Mouse (Mus musculus): ENCODE results near the gene Zbtb4. TPM values are rescaled to one million over a fixed set of nuclear protein-coding genes. Genes with fewer than 3 reads are reported as not detected.

The Zbtb4 gene
- polyA plus RNA-seq, 1 experiment from 2014 or later: 6.2 TPM

- WGBS: 76% methylated on average over 14 of the region's 14 CpGs
- no peaks in the 10 kb centered on the region for H3K27me3 ChIP-seq (replicated peaks; ENCODE audit: control insufficient read depth, insufficient read depth, low read length)
- H3K27ac ChIP-seq (ENCODE audit: low read depth, low read length): peak overlapping the region; percentile 93
- H3K36me3 ChIP-seq (ENCODE audit: control insufficient read depth, insufficient read depth, low read length): no peaks in the 10 kb centered on the region
- H3K9me3 ChIP-seq (ENCODE audit: control insufficient read depth, low read length): no peaks in the 10 kb centered on the region
- peaks cover 32% of the 10 kb centered on the region for H3K4me1 ChIP-seq (ENCODE audit: control insufficient read depth, insufficient read depth, low read depth, low read length)
- peak overlapping the region; percentile 76 for H3K4me2 ChIP-seq (ENCODE audit: low read length)
- peak overlapping the region; percentile 65 for H3K9ac ChIP-seq (ENCODE audit: low read depth, low read length)
- peak overlapping the region; percentile 57; the same call in 1 of the 2 replicates for H3K4me3 ChIP-seq (ENCODE audit: low read length)
- ATAC-seq: no peak
Measured at GRCm38 (mm10) chr11:69760160-69760900, 5.4 kb upstream of the Zbtb4 start.

DNA sequence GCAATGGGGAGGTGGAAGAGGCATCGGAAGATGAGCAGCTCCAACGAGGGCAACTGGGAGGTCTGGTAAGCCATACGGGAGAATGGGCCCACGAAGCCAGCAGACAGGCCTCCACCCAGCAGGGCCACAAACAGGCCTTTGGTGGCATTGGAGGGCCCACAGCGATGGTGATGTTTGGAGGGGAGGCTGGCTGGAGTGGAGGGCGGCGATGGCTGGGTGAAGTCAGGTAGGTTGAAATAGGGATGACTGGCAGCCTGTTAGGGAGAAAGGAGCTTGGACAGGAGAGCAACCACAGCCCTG lies 4.9 kb upstream of the Zbtb4 start:
- Histone ChIP-seq H3K4me1 (ENCODE audit: control insufficient read depth, insufficient read depth, low read depth, low read length) (peaks cover 28% of the 10 kb centered on the region), H3K4me2 (ENCODE audit: low read length) (no peak overlapping the region), H3K27me3 (replicated peaks; ENCODE audit: control insufficient read depth, insufficient read depth, low read length) (no peaks in the 10 kb centered on the region), H3K36me3 (ENCODE audit: control insufficient read depth, insufficient read depth, low read length) (no peaks in the 10 kb centered on the region), H3K27ac (ENCODE audit: low read depth, low read length) (peak overlapping the region; percentile 93), H3K9me3 (ENCODE audit: control insufficient read depth, low read length) (no peaks in the 10 kb centered on the region), H3K9ac (ENCODE audit: low read depth, low read length) (peak overlapping the region; percentile 10; the same call in 1 of the 2 replicates), H3K4me3 (ENCODE audit: low read length) (no peak overlapping the region)
- no peak for ATAC-seq
- 90% methylated on average over 7 of the region's 7 CpGs for WGBS

DNA sequence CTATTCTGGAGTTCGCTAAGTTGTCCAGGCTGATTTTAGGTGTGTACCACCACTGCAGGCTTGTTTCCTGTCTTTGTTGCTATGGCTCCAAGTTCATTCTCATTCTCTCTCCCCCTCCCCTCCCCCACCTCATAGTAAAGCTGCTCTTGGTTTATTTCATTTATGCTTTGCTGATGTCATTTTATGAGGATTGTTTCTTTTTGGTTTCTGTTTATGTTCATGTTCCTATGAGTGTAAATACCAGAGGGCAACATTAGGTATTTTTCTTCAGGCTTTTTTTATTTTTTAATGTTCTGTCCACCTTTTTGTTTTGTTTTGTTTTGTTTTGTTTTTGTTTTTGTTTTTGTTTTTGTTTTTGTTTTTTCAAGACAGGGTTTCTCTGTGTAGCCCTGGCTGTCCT lies 3.8 kb upstream of the Zbtb4 start, which contains the start of gene Slc35g3:
Slc35g3 (minus strand) TSS at position 101 of the 400 bp plus-strand sequence.
- no peaks in the 10 kb centered on the region for H3K9me3 ChIP-seq (ENCODE audit: control insufficient read depth, low read length)
- peaks cover 23% of the 10 kb centered on the region for H3K4me1 ChIP-seq (ENCODE audit: control insufficient read depth, insufficient read depth, low read depth, low read length)
- H3K4me3 ChIP-seq (ENCODE audit: low read length): no peak within 1 kb of the TSS
- WGBS: 78% methylated on average over 1 of the region's 1 CpGs
- no peaks in the 10 kb centered on the region for H3K36me3 ChIP-seq (ENCODE audit: control insufficient read depth, insufficient read depth, low read length)
- no peaks in the 10 kb centered on the region for H3K27me3 ChIP-seq (replicated peaks; ENCODE audit: control insufficient read depth, insufficient read depth, low read length)
- peak within 1 kb of the TSS; percentile 93; the same call in 1 of the 2 replicates for H3K27ac ChIP-seq (ENCODE audit: low read depth, low read length)
- no peak within 1 kb of the TSS; the same call in 1 of the 2 replicates for H3K9ac ChIP-seq (ENCODE audit: low read depth, low read length)
- no peak for ATAC-seq
- H3K4me2 ChIP-seq (ENCODE audit: low read length): no peak within 1 kb of the TSS

DNA sequence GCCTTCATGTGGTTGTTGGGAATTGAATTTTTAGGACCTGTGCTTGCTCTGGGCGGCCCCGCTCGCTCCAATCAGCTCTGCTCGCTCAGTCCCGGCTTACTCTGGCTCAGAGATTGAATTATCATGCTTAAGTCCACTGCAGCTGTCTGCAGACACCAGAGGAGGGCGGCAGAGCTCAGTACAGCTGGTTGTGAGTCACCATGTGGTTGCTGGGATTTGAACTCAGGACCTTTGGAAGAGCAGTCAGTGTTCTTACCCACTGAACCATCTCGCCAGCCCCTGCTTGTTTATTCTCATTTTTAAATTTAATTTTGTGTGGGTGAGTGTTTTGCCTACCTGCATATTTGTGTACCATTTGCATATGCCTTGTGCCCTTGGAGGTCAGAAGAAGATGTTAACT lies 2.2 kb upstream of the Zbtb4 start:
- no peak for ATAC-seq
- no peak overlapping the region for H3K9ac ChIP-seq (ENCODE audit: low read depth, low read length)
- H3K9me3 ChIP-seq (ENCODE audit: control insufficient read depth, low read length): no peaks in the 10 kb centered on the region
- H3K27ac ChIP-seq (ENCODE audit: low read depth, low read length): no peak overlapping the region
- no peak overlapping the region for H3K4me3 ChIP-seq (ENCODE audit: low read length)
- no peaks in the 10 kb centered on the region for H3K36me3 ChIP-seq (ENCODE audit: control insufficient read depth, insufficient read depth, low read length)
- no peaks in the 10 kb centered on the region for H3K27me3 ChIP-seq (replicated peaks; ENCODE audit: control insufficient read depth, insufficient read depth, low read length)
- H3K4me1 ChIP-seq (ENCODE audit: control insufficient read depth, insufficient read depth, low read depth, low read length): peaks cover 28% of the 10 kb centered on the region
- H3K4me2 ChIP-seq (ENCODE audit: low read length): no peak overlapping the region
- WGBS: 63% methylated on average over 7 of the region's 7 CpGs

GRCm38 (mm10) chr11:69766126-69766609 lies 456 bp downstream of the Zbtb4 start:
- Histone ChIP-seq H3K36me3 (ENCODE audit: control insufficient read depth, insufficient read depth, low read length) (no peaks in the 10 kb centered on the region), H3K4me2 (ENCODE audit: low read length) (peak overlapping the region; percentile 75), H3K4me1 (ENCODE audit: control insufficient read depth, insufficient read depth, low read depth, low read length) (peaks cover 18% of the 10 kb centered on the region), H3K27me3 (replicated peaks; ENCODE audit: control insufficient read depth, insufficient read depth, low read length) (no peaks in the 10 kb centered on the region), H3K4me3 (ENCODE audit: low read length) (peak overlapping the region; percentile 93), H3K9ac (ENCODE audit: low read depth, low read length) (peak overlapping the region; percentile 99), H3K9me3 (ENCODE audit: control insufficient read depth, low read length) (no peaks in the 10 kb centered on the region), H3K27ac (ENCODE audit: low read depth, low read length) (peak overlapping the region; percentile 94)
- under 1% methylated on average over 35 of the region's 37 CpGs for WGBS
- peak; percentile 81 for ATAC-seq

DNA sequence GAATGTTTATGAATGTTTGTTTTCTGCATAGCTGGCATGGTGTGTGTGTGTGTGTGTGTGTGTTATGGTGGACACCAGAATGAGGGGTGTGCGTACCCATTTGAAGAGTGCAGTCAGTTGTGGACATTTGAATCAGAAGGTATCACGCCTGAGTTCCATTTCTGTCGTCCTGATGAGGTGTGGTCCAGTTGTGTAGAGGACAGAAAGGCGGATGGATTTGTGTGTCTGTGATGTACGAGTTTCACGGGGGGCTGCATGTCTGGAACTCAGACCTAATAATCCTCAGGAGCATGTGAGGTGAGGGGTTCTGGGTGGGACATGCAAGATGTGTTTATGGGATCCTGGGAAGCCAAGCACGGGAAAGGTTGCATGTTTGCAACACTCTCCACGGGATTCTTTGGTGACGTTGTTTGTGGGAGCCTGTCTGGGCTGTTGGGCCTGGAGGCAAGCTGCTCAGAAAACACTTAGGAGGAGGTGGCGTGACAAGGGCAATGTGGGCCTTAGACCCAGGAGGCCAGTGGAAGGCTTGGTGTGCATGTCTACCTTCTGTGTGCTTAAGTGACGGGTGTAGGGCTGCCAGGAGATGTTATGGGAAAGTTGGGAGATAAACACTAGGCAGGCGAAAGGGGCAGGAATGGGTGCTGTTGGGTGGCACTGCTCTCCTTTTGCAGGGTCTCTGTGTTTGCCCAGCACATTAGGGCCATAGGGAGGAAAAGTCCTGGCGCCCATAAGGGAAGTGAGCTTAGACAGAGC lies 1.3 kb downstream of the Zbtb4 start:
- Histone ChIP-seq H3K4me2 (ENCODE audit: low read length) (peak overlapping the region; percentile 75), H3K4me3 (ENCODE audit: low read length) (peak overlapping the region; percentile 93), H3K36me3 (ENCODE audit: control insufficient read depth, insufficient read depth, low read length) (no peaks in the 10 kb centered on the region), H3K27ac (ENCODE audit: low read depth, low read length) (peak overlapping the region; percentile 50; the same call in 1 of the 2 replicates), H3K4me1 (ENCODE audit: control insufficient read depth, insufficient read depth, low read depth, low read length) (peaks cover 18% of the 10 kb centered on the region), H3K9ac (ENCODE audit: low read depth, low read length) (peak overlapping the region; percentile 99), H3K27me3 (replicated peaks; ENCODE audit: control insufficient read depth, insufficient read depth, low read length) (no peaks in the 10 kb centered on the region), H3K9me3 (ENCODE audit: control insufficient read depth, low read length) (no peaks in the 10 kb centered on the region)
- peak; percentile 10; the same call in 1 of the 2 replicates for ATAC-seq
- WGBS: 59% methylated on average over 13 of the region's 13 CpGs

- Histone ChIP-seq H3K36me3 (ENCODE audit: control insufficient read depth, insufficient read depth, low read length) (no peaks in the 10 kb centered on the region), H3K4me1 (ENCODE audit: control insufficient read depth, insufficient read depth, low read depth, low read length) (peaks cover 18% of the 10 kb centered on the region), H3K9ac (ENCODE audit: low read depth, low read length) (peak overlapping the region; percentile 54), H3K4me3 (ENCODE audit: low read length) (peak overlapping the region; percentile 93), H3K9me3 (ENCODE audit: control insufficient read depth, low read length) (no peaks in the 10 kb centered on the region), H3K27me3 (replicated peaks; ENCODE audit: control insufficient read depth, insufficient read depth, low read length) (no peaks in the 10 kb centered on the region), H3K27ac (ENCODE audit: low read depth, low read length) (peak overlapping the region; percentile 50; the same call in 1 of the 2 replicates), H3K4me2 (ENCODE audit: low read length) (peak overlapping the region; percentile 75)
- ATAC-seq: no peak
- WGBS: 67% methylated on average over 4 of the region's 4 CpGs
Measured at GRCm38 (mm10) chr11:69767625-69767909, 1.9 kb downstream of the Zbtb4 start.

DNA sequence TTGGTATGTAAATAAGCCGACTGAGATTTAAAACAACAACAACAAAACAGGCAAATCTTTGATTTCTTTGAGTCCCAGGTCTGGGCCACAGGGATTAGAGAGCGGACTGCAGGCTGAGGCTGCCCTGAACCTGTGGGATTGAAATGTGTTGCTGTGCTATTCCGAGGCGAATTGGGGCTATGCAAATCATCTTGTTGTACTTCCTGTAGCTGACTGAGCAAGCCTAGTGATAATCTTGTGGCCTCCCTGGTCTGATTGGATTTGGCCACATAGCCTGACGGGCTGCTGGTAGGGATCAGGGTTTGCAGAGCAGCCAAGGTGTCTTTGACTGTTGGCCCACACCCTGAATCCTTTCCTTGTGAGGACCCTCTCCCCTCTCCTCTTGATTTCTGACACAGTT lies 9.2 kb downstream of the Zbtb4 start:
- H3K9me3 ChIP-seq (ENCODE audit: control insufficient read depth, low read length): no peaks in the 10 kb centered on the region
- no peaks in the 10 kb centered on the region for H3K4me1 ChIP-seq (ENCODE audit: control insufficient read depth, insufficient read depth, low read depth, low read length)
- no peaks in the 10 kb centered on the region for H3K27me3 ChIP-seq (replicated peaks; ENCODE audit: control insufficient read depth, insufficient read depth, low read length)
- 0 out of 2 replicates have a peak overlapping the region, but pooled peaks have one; percentile 18 for H3K9ac ChIP-seq (ENCODE audit: low read depth, low read length)
- H3K27ac ChIP-seq (ENCODE audit: low read depth, low read length): no peak overlapping the region
- H3K36me3 ChIP-seq (ENCODE audit: control insufficient read depth, insufficient read depth, low read length): peaks cover 12% of the 10 kb centered on the region
- H3K4me2 ChIP-seq (ENCODE audit: low read length): no peak overlapping the region
- no peak overlapping the region for H3K4me3 ChIP-seq (ENCODE audit: low read length)
- WGBS: 61% methylated on average over 5 of the region's 5 CpGs
- no peak for ATAC-seq

DNA sequence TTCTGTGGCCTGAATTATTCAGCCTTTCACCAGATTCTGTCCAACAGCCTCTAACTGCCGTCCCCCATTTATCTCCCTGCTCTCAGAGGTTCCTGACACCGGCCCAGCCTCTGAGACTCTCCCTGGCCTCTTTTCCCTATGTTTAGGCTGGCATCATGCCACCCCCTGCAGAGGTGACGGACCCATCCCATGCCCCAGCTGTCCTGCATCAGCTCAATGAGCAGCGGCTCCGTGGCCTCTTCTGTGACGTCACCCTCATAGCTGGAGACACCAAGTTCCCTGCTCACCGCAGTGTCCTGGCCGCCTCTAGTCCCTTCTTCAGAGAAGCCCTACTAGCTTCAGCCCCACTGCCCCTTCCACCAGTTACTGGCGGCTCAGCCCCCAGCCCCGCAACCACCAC lies 10.0 kb downstream of the Zbtb4 start:
- 54% methylated on average over 10 of the region's 10 CpGs for WGBS
- no peaks in the 10 kb centered on the region for H3K9me3 ChIP-seq (ENCODE audit: control insufficient read depth, low read length)

More for the DNA sequence above, 10.0 kb downstream of the Zbtb4 start:
- Histone ChIP-seq H3K27me3 (replicated peaks; ENCODE audit: control insufficient read depth, insufficient read depth, low read length) (no peaks in the 10 kb centered on the region), H3K4me3 (ENCODE audit: low read length) (no peak overlapping the region), H3K9ac (ENCODE audit: low read depth, low read length) (no peak overlapping the region), H3K27ac (ENCODE audit: low read depth, low read length) (no peak overlapping the region), H3K4me2 (ENCODE audit: low read length) (no peak overlapping the region), H3K4me1 (ENCODE audit: control insufficient read depth, insufficient read depth, low read depth, low read length) (no peaks in the 10 kb centered on the region), H3K36me3 (ENCODE audit: control insufficient read depth, insufficient read depth, low read length) (peaks cover 12% of the 10 kb centered on the region)
- ATAC-seq: no peak
